Mouse (Mus musculus): ENCODE data around the gene Gm34653.

Gm34653 gene

DNA sequence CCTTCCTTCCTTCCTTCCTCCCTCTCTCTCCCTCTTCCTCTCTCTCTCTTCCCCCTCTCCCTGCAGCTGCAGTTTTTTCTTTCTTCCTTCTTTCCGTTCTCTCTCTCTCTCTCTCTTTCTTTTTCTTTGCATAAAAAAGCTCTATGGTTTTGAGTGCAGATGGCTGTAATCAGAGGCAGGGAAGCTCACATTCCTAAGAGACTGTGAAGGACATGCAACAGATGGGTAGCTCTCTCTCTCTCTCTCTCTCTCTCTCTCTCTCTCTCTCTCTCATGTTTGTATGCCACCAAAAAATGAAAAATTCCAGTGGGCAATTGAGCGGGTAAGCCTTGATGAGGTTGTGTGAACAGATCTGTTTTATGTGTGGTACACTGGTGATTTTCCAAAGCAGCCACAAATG, 51.4 kb downstream of the Gm34653 start:
- no peak for DNase-seq (ENCODE audit: low read depth)
